Comparison of ENCODE assay signal across 27 mouse cellular contexts in the genomic region with DNA sequence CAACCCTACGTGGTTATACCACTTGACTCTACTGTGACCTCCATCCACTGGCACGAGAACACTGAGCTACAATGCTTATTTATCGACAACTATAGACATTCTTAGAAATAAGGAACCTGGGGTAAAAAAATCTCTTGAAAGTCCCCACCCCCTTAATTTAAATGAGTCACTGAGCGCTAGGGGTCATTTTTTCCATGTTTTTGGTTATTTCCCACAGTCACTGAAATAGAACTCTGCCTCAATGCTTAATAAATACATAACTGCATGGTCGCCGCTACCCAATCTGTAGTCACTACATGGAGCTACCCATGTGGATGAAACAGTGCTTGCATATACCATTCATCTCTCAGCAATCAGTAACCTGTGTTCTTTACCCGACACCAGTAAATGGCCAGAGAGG.
"Had no signal": no experiment of that assay in that cellular context is flagged by ENCODE, and none has a peak within 500 bp of the region (broad histone marks: within the 10 kb centered on the region; RNA-seq: fewer than 3 reads in every experiment).

No protein-coding gene starts in this region.

- DNase-seq: kidney, adult 2 months; kidney, postnatal 25 days; layer of hippocampus, adult 9-11 months; liver; lung, adult 18-20 months; lung, postnatal 10 days; lung, postnatal 36 days; right cerebral cortex, adult 18-20 months; right cerebral cortex, postnatal 14 days; right cerebral cortex, postnatal 4 days; spleen, adult 18-20 months; thymus, adult 18-20 months; thymus, postnatal 14 days; thymus, postnatal 4 days had no signal

- H3K36me3 ChIP-seq: limb, embryonic 10.5 days; limb, embryonic 13.5 days; liver, embryonic 12.5 days; liver, embryonic 15.5 days; lung, embryonic 15.5 days; midbrain, embryonic 12.5 days; neural tube, embryonic 15.5 days; stomach, embryonic 15.5 days had no signal

- H3K27ac ChIP-seq: kidney, postnatal 0 days; layer of hippocampus, adult 2 months; limb, embryonic 10.5 days; limb, embryonic 13.5 days; liver, embryonic 12.5 days; liver, embryonic 15.5 days; lung, embryonic 15.5 days; midbrain, embryonic 12.5 days; neural tube, embryonic 15.5 days; stomach, embryonic 15.5 days had no signal

- H3K9ac ChIP-seq: limb, embryonic 13.5 days; liver, embryonic 12.5 days; liver, embryonic 15.5 days; lung, embryonic 15.5 days; midbrain, embryonic 12.5 days; neural tube, embryonic 15.5 days; stomach, embryonic 15.5 days had no signal

- H3K4me2 ChIP-seq: limb, embryonic 13.5 days; liver, embryonic 12.5 days; liver, embryonic 15.5 days; lung, embryonic 15.5 days; midbrain, embryonic 12.5 days; neural tube, embryonic 15.5 days; stomach, embryonic 15.5 days had no signal

- H3K9me3 ChIP-seq: limb, embryonic 10.5 days; liver, embryonic 12.5 days; liver, embryonic 15.5 days; lung, embryonic 15.5 days; midbrain, embryonic 12.5 days; neural tube, embryonic 15.5 days; stomach, embryonic 15.5 days had no signal

- H3K4me1 ChIP-seq: liver, embryonic 12.5 days; liver, embryonic 15.5 days; neural tube, embryonic 15.5 days; stomach, embryonic 15.5 days had no signal

- H3K4me3 ChIP-seq: layer of hippocampus, adult 2 months; limb, embryonic 10.5 days; limb, embryonic 13.5 days; liver, embryonic 12.5 days; liver, embryonic 15.5 days; lung, embryonic 15.5 days; megakaryocyte, embryonic 14.5 days; midbrain, embryonic 12.5 days; myocyte; neural tube, embryonic 15.5 days; stomach, embryonic 15.5 days had no signal

- H3K27me3 ChIP-seq: limb, embryonic 13.5 days; liver, embryonic 15.5 days; lung, embryonic 15.5 days; neural tube, embryonic 15.5 days; stomach, embryonic 15.5 days had no signal

- ATAC-seq: liver, embryonic 12.5 days; midbrain, embryonic 16.5 days had no signal
